8 mouse cellular contexts compared by ENCODE assay signal in the genomic region with DNA sequence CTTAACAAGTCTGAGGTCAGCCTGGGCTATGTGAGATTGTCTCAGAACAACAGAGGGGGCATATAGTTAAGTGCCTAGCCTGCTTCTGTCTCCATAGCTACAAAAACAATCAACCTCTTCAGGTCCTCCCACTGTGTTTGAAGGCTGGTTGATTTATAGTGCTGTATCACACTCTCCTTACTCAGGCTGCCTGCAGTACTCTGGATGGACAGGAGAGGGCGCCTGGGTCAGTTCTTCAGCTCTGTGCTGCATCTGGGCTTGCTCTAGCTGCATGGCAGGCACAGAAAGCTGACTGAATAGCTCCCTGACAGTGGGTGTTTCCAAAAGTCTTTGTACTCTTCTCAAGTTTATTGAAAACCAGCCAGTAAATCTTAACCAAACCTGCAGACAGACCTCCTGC. TPM values are rescaled to one million over a fixed set of nuclear protein-coding genes. Genes with fewer than 3 reads are reported as not detected.
DNase-seq lines count a peak whose midpoint lies in the region; ATAC-seq and TF ChIP-seq lines count a peak whose summit lies in the region.

No protein-coding gene starts in this region.

- no peaks in the 10 kb centered on the region for H3K27me3 ChIP-seq in embryonic facial prominence, embryonic 15.5 days
- no peaks in the 10 kb centered on the region for H3K27me3 ChIP-seq in limb, embryonic 13.5 days
- H3K27me3 ChIP-seq in midbrain, postnatal 0 days (ENCODE audit: insufficient read depth, low read length) = no peaks in the 10 kb centered on the region

- 0% methylated on average over 1 of the region's 1 CpGs for WGBS in bone marrow, adult 2 months
- 0% methylated on average over 1 of the region's 1 CpGs for WGBS in embryonic facial prominence, embryonic 15.5 days
- WGBS in limb, embryonic 13.5 days = 0% methylated on average over 1 of the region's 1 CpGs
- WGBS in midbrain, postnatal 0 days = 0% methylated on average over 1 of the region's 1 CpGs

- TF ChIP-seq CTCF in bone marrow, adult 2 months (IDR thresholded peaks at IDR 0.05; ENCODE audit: control insufficient read depth, insufficient read depth, low read length) = peak; percentile 99
- TF ChIP-seq CTCF in midbrain, postnatal 0 days (IDR thresholded peaks at IDR 0.05) = peak; percentile 97

- H3K9me3 ChIP-seq in embryonic facial prominence, embryonic 15.5 days (replicated peaks) = no peaks in the 10 kb centered on the region
- no peaks in the 10 kb centered on the region for H3K9me3 ChIP-seq in limb, embryonic 13.5 days
- no peaks in the 10 kb centered on the region for H3K9me3 ChIP-seq in midbrain, postnatal 0 days (ENCODE audit: low read length)

- peak; percentile 89 for DNase-seq in A20 (ENCODE audit: low read depth, low spot score)
- peak; percentile 72 to 88 for DNase-seq in heart, adult 9 months (ENCODE audit: low spot score in 2 of 2)
- peak; percentile 94 for DNase-seq in kidney, adult 9 months
- peak; percentile 92 for DNase-seq in midbrain, postnatal 0 days (ENCODE audit: low spot score)
- peak; percentile 80 to 89 for DNase-seq in spleen, postnatal 14 days (ENCODE audit: low spot score in 2 of 2)

- no peaks in the 10 kb centered on the region for H3K36me3 ChIP-seq in embryonic facial prominence, embryonic 15.5 days
- peaks cover 12% of the 10 kb centered on the region for H3K36me3 ChIP-seq in limb, embryonic 13.5 days
- H3K36me3 ChIP-seq in midbrain, postnatal 0 days (ENCODE audit: insufficient read depth, low read length) = no peaks in the 10 kb centered on the region; the same call in 1 of the 2 replicates

- H3K9ac ChIP-seq in embryonic facial prominence, embryonic 15.5 days = no peak overlapping the region
- H3K9ac ChIP-seq in limb, embryonic 13.5 days = no peak overlapping the region
- H3K9ac ChIP-seq in midbrain, postnatal 0 days (replicated peaks; ENCODE audit: low read length, poor library complexity, severe bottlenecking) = no peak overlapping the region

- no peaks in the 10 kb centered on the region for H3K4me1 ChIP-seq in bone marrow, adult 2 months (ENCODE audit: control insufficient read depth, insufficient read depth, low read length)
- H3K4me1 ChIP-seq in embryonic facial prominence, embryonic 15.5 days = peaks cover 18% of the 10 kb centered on the region
- H3K4me1 ChIP-seq in limb, embryonic 13.5 days = peaks cover 5% of the 10 kb centered on the region; the same call in 1 of the 2 replicates
- no peaks in the 10 kb centered on the region for H3K4me1 ChIP-seq in midbrain, postnatal 0 days (ENCODE audit: insufficient read depth, low read length)

- H3K4me3 ChIP-seq in bone marrow, adult 2 months (replicated peaks; ENCODE audit: control insufficient read depth, low read depth, low read length) = no peak overlapping the region
- no peak overlapping the region for H3K4me3 ChIP-seq in embryonic facial prominence, embryonic 15.5 days (replicated peaks)
- H3K4me3 ChIP-seq in limb, embryonic 13.5 days = no peak overlapping the region
- no peak overlapping the region for H3K4me3 ChIP-seq in midbrain, postnatal 0 days (ENCODE audit: low read depth, low read length)

- H3K27ac ChIP-seq in bone marrow, adult 2 months (ENCODE audit: control insufficient read depth, insufficient read depth, low read depth, low read length, poor library complexity) = no peak overlapping the region
- H3K27ac ChIP-seq in embryonic facial prominence, embryonic 15.5 days (replicated peaks) = 0 out of 2 replicates have a peak overlapping the region, but pooled peaks have one; percentile 60
- H3K27ac ChIP-seq in limb, embryonic 13.5 days = no peak overlapping the region
- no peak overlapping the region for H3K27ac ChIP-seq in midbrain, postnatal 0 days (ENCODE audit: low read depth, low read length)

- H3K4me2 ChIP-seq in embryonic facial prominence, embryonic 15.5 days (replicated peaks) = no peak overlapping the region
- H3K4me2 ChIP-seq in limb, embryonic 13.5 days (replicated peaks) = no peak overlapping the region
- no peak overlapping the region for H3K4me2 ChIP-seq in midbrain, postnatal 0 days (ENCODE audit: low read depth, low read length, poor library complexity, severe bottlenecking)

- TF ChIP-seq POLR2A in bone marrow, adult 2 months (IDR thresholded peaks at IDR 0.05; ENCODE audit: borderline replicate concordance, control insufficient read depth, low read depth, low read length) = no peak

- ATAC-seq in embryonic facial prominence, embryonic 15.5 days (ENCODE audit: insufficient number of reproducible peaks, low FRiP score, low TSS enrichment, low read depth) = peak; percentile 80
- peak; percentile 79 for ATAC-seq in limb, embryonic 13.5 days (ENCODE audit: low FRiP score, low read depth)
- ATAC-seq in midbrain, postnatal 0 days (ENCODE audit: low FRiP score) = peak; percentile 86

RNA-seq across cellular contexts. Expression of a gene that starts 11.3 kb away (rescaled TPM):
- 7.5 and 8.5 TPM in 2 replicates for polyA plus RNA-seq in bone marrow, adult 2 months (2011; ENCODE audit: insufficient read depth, insufficient read length, low replicate concordance, missing spikeins)
- polyA plus RNA-seq in embryonic facial prominence, embryonic 15.5 days (2015; fragmentation: Nextera tagmentation; extraction: Ambion mirVana) = 30.8 and 32.5 TPM in 2 replicates
- polyA plus RNA-seq in limb, embryonic 13.5 days (2015; fragmentation: Nextera tagmentation; extraction: Ambion mirVana) = 35.2 and 35.7 TPM in 2 replicates
- 34.8 and 40.1 TPM in 2 replicates for total RNA-seq in midbrain, postnatal 0 days (2014; rRNA removed)
- 33.4 and 33.9 TPM in 2 replicates for polyA plus RNA-seq in midbrain, postnatal 0 days (2015; fragmentation: Nextera tagmentation; extraction: Ambion mirVana)

RNA-seq across cellular contexts. Expression of a gene that starts 27.1 kb away (rescaled TPM):
- 0.34 and 0.70 TPM in 2 replicates for polyA plus RNA-seq in bone marrow, adult 2 months (2011; ENCODE audit: insufficient read depth, insufficient read length, low replicate concordance, missing spikeins)
- 1.7 and 1.9 TPM in 2 replicates for polyA plus RNA-seq in embryonic facial prominence, embryonic 15.5 days (2015; fragmentation: Nextera tagmentation; extraction: Ambion mirVana)
- 4.6 and 6.2 TPM in 2 replicates for polyA plus RNA-seq in limb, embryonic 13.5 days (2015; fragmentation: Nextera tagmentation; extraction: Ambion mirVana)
- total RNA-seq in midbrain, postnatal 0 days (2014; rRNA removed) = 3.1 and 4.7 TPM in 2 replicates
- 6.1 and 6.2 TPM in 2 replicates for polyA plus RNA-seq in midbrain, postnatal 0 days (2015; fragmentation: Nextera tagmentation; extraction: Ambion mirVana)

RNA-seq across cellular contexts. Expression of a gene that starts 32.2 kb away (rescaled TPM):
- 83.3 and 135 TPM in 2 replicates for polyA plus RNA-seq in bone marrow, adult 2 months (2011; ENCODE audit: insufficient read depth, insufficient read length, low replicate concordance, missing spikeins)
- polyA plus RNA-seq in embryonic facial prominence, embryonic 15.5 days (2015; fragmentation: Nextera tagmentation; extraction: Ambion mirVana) = 85.2 TPM in 2 replicates
- polyA plus RNA-seq in limb, embryonic 13.5 days (2015; fragmentation: Nextera tagmentation; extraction: Ambion mirVana) = 68.9 and 69.0 TPM in 2 replicates
- total RNA-seq in midbrain, postnatal 0 days (2014; rRNA removed) = 50.9 and 56.9 TPM in 2 replicates
- 31.4 and 32.3 TPM in 2 replicates for polyA plus RNA-seq in midbrain, postnatal 0 days (2015; fragmentation: Nextera tagmentation; extraction: Ambion mirVana)

RNA-seq across cellular contexts. Expression of a gene that starts 40.4 kb away (rescaled TPM):
- 3.6 TPM in 1 of 2 replicates, not detected in the other for polyA plus RNA-seq in bone marrow, adult 2 months (2011; ENCODE audit: insufficient read depth, insufficient read length, low replicate concordance, missing spikeins)
- 0.14 and 0.41 TPM in 2 replicates for polyA plus RNA-seq in embryonic facial prominence, embryonic 15.5 days (2015; fragmentation: Nextera tagmentation; extraction: Ambion mirVana)
- not detected in 2 replicates for polyA plus RNA-seq in limb, embryonic 13.5 days (2015; fragmentation: Nextera tagmentation; extraction: Ambion mirVana)
- 1.8 and 2.2 TPM in 2 replicates for total RNA-seq in midbrain, postnatal 0 days (2014; rRNA removed)
- polyA plus RNA-seq in midbrain, postnatal 0 days (2015; fragmentation: Nextera tagmentation; extraction: Ambion mirVana) = 1.2 and 1.4 TPM in 2 replicates

RNA-seq across cellular contexts. Expression of a gene that starts 43.0 kb away (rescaled TPM):
- 0.92 and 2.3 TPM in 2 replicates for polyA plus RNA-seq in bone marrow, adult 2 months (2011; ENCODE audit: insufficient read depth, insufficient read length, low replicate concordance, missing spikeins)
- polyA plus RNA-seq in embryonic facial prominence, embryonic 15.5 days (2015; fragmentation: Nextera tagmentation; extraction: Ambion mirVana) = 39.2 and 41.9 TPM in 2 replicates
- polyA plus RNA-seq in limb, embryonic 13.5 days (2015; fragmentation: Nextera tagmentation; extraction: Ambion mirVana) = 20.2 and 20.9 TPM in 2 replicates
- 160 and 172 TPM in 2 replicates for total RNA-seq in midbrain, postnatal 0 days (2014; rRNA removed)
- polyA plus RNA-seq in midbrain, postnatal 0 days (2015; fragmentation: Nextera tagmentation; extraction: Ambion mirVana) = 104 and 107 TPM in 2 replicates
